Mouse (Mus musculus): Measurements from ENCODE around the gene Folr1. TPM values are rescaled to one million over a fixed set of nuclear protein-coding genes. Genes with fewer than 3 reads are reported as not detected.

Gene Folr1
- total RNA-seq, 2 experiments from 2014 or later, result 4.9 TPM; not detected in 1

GRCm38 (mm10) chr7:101832372-101832771 is 38.2 kb downstream of the Folr1 start:
- DNase-seq, result no peak

GRCm38 (mm10) chr7:101831437-101831836 is 39.2 kb downstream of the Folr1 start:
- no peak for DNase-seq

GRCm38 (mm10) chr7:101830373-101830772 is 40.2 kb downstream of the Folr1 start:
- no peak for DNase-seq

GRCm38 (mm10) chr7:101823758-101824630 is 46.6 kb downstream of the Folr1 start:
- no peak for DNase-seq

GRCm38 (mm10) chr7:101822836-101823757 is 47.5 kb downstream of the Folr1 start:
- DNase-seq, result peak; percentile 64 to 71

- peak; percentile 61 to 71 for DNase-seq
Observed at GRCm38 (mm10) chr7:101821571-101822501, 48.8 kb downstream of the Folr1 start.

- DNase-seq, result peak in 1 of 2 experiments; percentile 29
Observed at GRCm38 (mm10) chr7:101820295-101821030, 50.1 kb downstream of the Folr1 start.

- DNase-seq, result peak; percentile 42 to 48
Observed at GRCm38 (mm10) chr7:101817861-101818401, 52.7 kb downstream of the Folr1 start, which contains the start of gene Phox2a. Phox2a (plus strand) TSS chr7:101818313.

Small RNA genes lying within 50 kb of the gene (microRNA-seq; reads per million reads assigned to microRNA genes)
- not detected for gene Gm22655

Other genes with a start within 250 kb of the Folr1 start
- 10 to 100 TPM; 73.1 to 94.5 TPM for gene Clpb, start 207.2 kb downstream of the Folr1 start, total RNA-seq (2021)
- 10 to 100 TPM; 17.3 to 19.4 TPM for gene Phox2a, start 52.5 kb downstream of the Folr1 start, total RNA-seq (2021)
- 10 to 100 TPM; 81.8 to 82.2 TPM for gene Inppl1, start 32.6 kb downstream of the Folr1 start, total RNA-seq (2021)
- 1 to 10 TPM; 2.1 to 7.1 TPM for gene Folr2, start 13.6 kb downstream of the Folr1 start, total RNA-seq (2021)
- 10 to 100 TPM; 27.4 to 33.2 TPM for gene Anapc15, start 7.1 kb downstream of the Folr1 start, total RNA-seq (2021)
- gene Lamtor1, start 35.1 kb upstream of the Folr1 start, total RNA-seq (2021), result 100 to 1,000 TPM in 1 of 2 experiments, 10 to 100 TPM in 1; 99.1 to 110 TPM
- not detected for gene Tomt, start 35.6 kb upstream of the Folr1 start, total RNA-seq (2021)
- 10 to 100 TPM; 13.8 to 14.9 TPM for gene Lrrc51, start 63.1 kb upstream of the Folr1 start, total RNA-seq (2021)
- 100 to 1,000 TPM; 153 to 161 TPM for gene Numa1, start 63.3 kb upstream of the Folr1 start, total RNA-seq (2021)
- gene Il18bp, start 147.9 kb upstream of the Folr1 start, total RNA-seq (2021), result 1 to 10 TPM; 7.6 to 9.6 TPM
- 10 to 100 TPM; 33.0 to 38.6 TPM for gene Rnf121, start 194.7 kb upstream of the Folr1 start, total RNA-seq (2021)
- 10 to 100 TPM in 1 of 2 experiments, 1 to 10 TPM in 1; 9.7 to 12.2 TPM for gene Xndc1, start 194.7 kb upstream of the Folr1 start, total RNA-seq (2021)
- gene Xntrpc, start 194.9 kb upstream of the Folr1 start, total RNA-seq (2021), result 1 to 10 TPM in 1 of 2 experiments, under 1 TPM in 1; 0.70 to 1.0 TPM
- gene Trpc2, start 212.3 kb upstream of the Folr1 start, total RNA-seq (2021), result under 1 TPM in 1 of 2 experiments, not detected in 1; 0.46 TPM
- not detected for gene Art1, start 231.0 kb upstream of the Folr1 start, total RNA-seq (2021)
- gene Art5, start 238.7 kb upstream of the Folr1 start, total RNA-seq (2021), result not detected
- gene Chrna10, start 246.0 kb upstream of the Folr1 start, total RNA-seq (2021), result not detected

Data from adrenal gland, postnatal 36 days (tissue).